Mouse (Mus musculus) olfactory bulb, adult 2 months (tissue): Measurements from ENCODE around the gene Fkbp2.

Experiments used
- CTCF ChIP-seq: fragments of 200-500 bp; IDR thresholded peaks from 2 replicates; pipeline ENCODE4 v1.5.1; 2012; ENCODE audit warnings: low read depth, mild to moderate bottlenecking, low read length, moderate library complexity; ENCODE audit not compliant: insufficient read depth
- POLR2A ChIP-seq: fragments of 200-500 bp; IDR thresholded peaks from 2 replicates; pipeline ENCODE4 v1.6.1; 2012; ENCODE audit warnings: mild to moderate bottlenecking, low read depth, low read length, moderate library complexity; ENCODE audit not compliant: insufficient read depth

DNA sequence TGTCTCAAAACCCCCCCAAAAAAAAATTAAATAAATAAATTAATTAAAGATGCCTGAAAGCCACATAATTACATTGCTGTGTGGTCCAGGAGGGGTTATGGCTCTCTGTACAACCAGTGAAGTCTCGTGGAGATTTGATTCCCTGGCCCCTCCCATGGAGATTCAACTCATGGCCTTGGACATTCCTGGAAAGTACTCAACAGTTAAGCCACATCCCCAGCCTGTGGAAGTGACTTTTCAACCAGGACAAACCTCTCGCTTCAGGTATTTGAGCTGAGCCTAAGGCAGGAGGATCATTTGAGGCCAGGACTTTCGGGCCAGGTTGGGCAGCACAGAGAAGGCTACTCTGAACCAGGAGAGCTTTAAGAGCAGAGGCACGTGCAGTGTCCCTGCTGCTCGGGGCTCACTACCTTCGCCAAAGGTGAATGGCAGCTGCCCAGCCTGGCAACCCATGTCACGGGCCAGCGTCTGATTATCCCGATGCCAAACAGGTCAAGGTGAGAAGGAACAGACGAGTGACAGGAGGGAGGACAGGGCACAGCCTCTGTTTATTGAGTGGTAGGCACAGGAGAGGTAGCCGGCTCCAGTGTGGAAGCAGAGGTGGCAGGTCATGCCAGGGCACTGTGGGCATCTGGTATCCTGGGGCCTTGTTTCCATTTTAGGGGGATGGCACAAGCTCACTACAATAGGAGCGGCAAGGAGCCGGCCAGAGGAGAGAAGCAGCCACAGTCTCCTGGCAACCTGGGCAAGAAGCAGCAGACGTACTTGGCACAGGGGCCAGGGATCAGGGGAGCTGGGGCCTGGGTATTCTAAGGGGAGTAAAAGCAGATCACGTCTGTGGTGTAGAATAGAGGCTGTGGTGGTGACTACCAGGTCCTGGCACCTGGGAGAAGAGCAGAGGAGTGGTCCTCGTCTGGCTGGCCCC, 42.5 kb downstream of the Fkbp2 start:
- TF ChIP-seq POLR2A (no peak), CTCF (no peak)
